Mouse (Mus musculus) hindbrain, postnatal 0 days (tissue): ENCODE results near the gene Mthfd2. TPM values are rescaled to one million over a fixed set of nuclear protein-coding genes. Genes with fewer than 3 reads are reported as not detected.
A peak's percentile ranks its signal among the peaks of the same experiment; 100 is the strongest.

Experiments used
- ATAC-seq: fragments of 200-750 bp; cut with Nextera tagmentation; 2 replicates; pipeline ENCODE4 v1.8.0; 2017; ENCODE audit warnings: mild to moderate bottlenecking, moderate TSS enrichment, moderate library complexity
- DNase-seq: peaks from one replicate; pipeline ENCODE4 v3.0.0-alpha.2; 2015; ENCODE audit warnings: low spot score
- H3K27ac ChIP-seq: fragments of 300-500 bp; sonication (generic); 2 replicates; pipeline ENCODE4 v1.5.1; 2014; ENCODE audit warnings: mild to moderate bottlenecking
- H3K27me3 ChIP-seq: fragments of 300-500 bp; sonication (generic); 2 replicates; pipeline ENCODE4 v1.6.1; 2014; ENCODE audit warnings: low read length, mixed read lengths; ENCODE audit not compliant: insufficient read depth
- H3K36me3 ChIP-seq: fragments of 300-500 bp; sonication (generic); 2 replicates; pipeline ENCODE4 v1.6.1; 2014; ENCODE audit warnings: low read length, mixed read lengths; ENCODE audit not compliant: insufficient read depth
- H3K4me1 ChIP-seq: fragments of 300-500 bp; sonication (generic); 2 replicates; pipeline ENCODE4 v1.6.1; 2014; ENCODE audit warnings: antibody characterized with exemption, low read length, mixed read lengths; ENCODE audit not compliant: insufficient read depth
- H3K4me2 ChIP-seq: fragments of 300-500 bp; sonication (generic); 2 replicates; pipeline ENCODE4 v1.6.1; 2014; ENCODE audit warnings: low read depth, mild to moderate bottlenecking, low read length, moderate library complexity, mixed read lengths
- H3K4me3 ChIP-seq: fragments of 300-500 bp; sonication (generic); 2 replicates; pipeline ENCODE4 v1.5.1; 2014; ENCODE audit warnings: low read length
- H3K9ac ChIP-seq: fragments of 300-500 bp; sonication (generic); replicated peaks from 2 replicates; pipeline ENCODE4 v1.6.1; 2014; ENCODE audit warnings: mild to moderate bottlenecking, low read length, moderate library complexity, mixed read lengths
- H3K9me3 ChIP-seq: fragments of 300-500 bp; sonication (generic); 2 replicates; pipeline ENCODE4 v1.6.1; 2016; ENCODE audit warnings: low read length, mixed read lengths
- CTCF ChIP-seq: IDR thresholded peaks from 2 replicates; pipeline ENCODE4 v1.5.1; 2016; ENCODE audit warnings: antibody characterized with exemption, control low read depth, low read depth
- WGBS: fragments of 180-500 bp; shearing (Covaris S2); extraction: QIAGEN DNeasy Blood & Tissue Kit; methylation state at CpG from one replicate; pipeline ENCODE4 v1.1.7; 2014; 5-methylcytosine and 5-hydroxymethylcytosine counted together
- polyA plus RNA-seq: library from polyadenylated mRNA; unstranded; fragments of >200 nt; fragmentation: Nextera tagmentation; extraction: Ambion mirVana; gene quantifications from 2 replicates; pipeline ENCODE4 v1.2.1, GENCODE M21; 2015
- total RNA-seq: library from RNA; depleted of rRNA; stranded (reverse); fragments of >200 nt; gene quantifications from 2 replicates; pipeline ENCODE4 v1.2.3, GENCODE M21; 2014

Mthfd2 gene
- total and polyA plus RNA-seq, 2 experiments from 2014 or later = 21.1 to 24.2 TPM

- DNase-seq (peak; percentile 97), ATAC-seq (peak; percentile 99)
- H3K9me3 ChIP-seq = no peaks in the 10 kb centered on the region
- peak overlapping the region; percentile 82 for H3K4me2 ChIP-seq
- 0% methylated on average over 39 of the region's 52 CpGs for WGBS
- peak overlapping the region; percentile 78 for H3K9ac ChIP-seq
- TF ChIP-seq CTCF = peak; percentile 87
- H3K36me3 ChIP-seq = no peaks in the 10 kb centered on the region
- H3K4me3 ChIP-seq = peak overlapping the region; percentile 89
- peak overlapping the region; percentile 80 for H3K27ac ChIP-seq
- peaks cover 3% of the 10 kb centered on the region; the same call in 1 of the 2 replicates for H3K4me1 ChIP-seq
- no peaks in the 10 kb centered on the region for H3K27me3 ChIP-seq
These were observed 8.5 kb downstream of the Mthfd2 start for GRCm38 (mm10) chr6:83317108-83317741.

DNA sequence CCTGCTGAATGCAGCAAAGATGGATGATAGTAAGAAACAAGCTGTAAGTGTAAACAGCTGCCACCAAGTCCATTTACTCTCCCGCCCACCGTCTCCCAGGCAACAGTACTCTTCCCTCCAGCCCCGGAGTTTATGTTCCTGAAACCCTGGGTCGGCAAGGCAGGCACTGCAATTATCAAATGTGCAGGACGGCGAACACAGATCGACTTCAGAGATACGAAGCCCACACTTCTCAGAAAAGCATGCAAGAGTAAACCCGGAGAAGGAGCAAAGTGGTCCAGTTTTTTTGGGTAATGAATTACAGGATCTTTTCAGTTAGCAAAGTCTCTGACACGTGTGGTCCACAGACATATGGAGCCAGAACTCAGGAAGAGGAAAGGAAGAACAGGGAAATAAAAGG lies 9.7 kb downstream of the Mthfd2 start:
- Histone ChIP-seq H3K27me3 (no peaks in the 10 kb centered on the region), H3K9me3 (no peaks in the 10 kb centered on the region), H3K36me3 (no peaks in the 10 kb centered on the region; the same call in 1 of the 2 replicates), H3K9ac (0 out of 2 replicates have a peak overlapping the region, but pooled peaks have one; percentile 10), H3K4me1 (peaks cover 3% of the 10 kb centered on the region; the same call in 1 of the 2 replicates), H3K4me3 (peak overlapping the region; percentile 89), H3K27ac (no peak overlapping the region), H3K4me2 (peak overlapping the region; percentile 82)
- TF ChIP-seq CTCF = no peak
- WGBS = 2% methylated on average over 10 of the region's 10 CpGs
- ATAC-seq (no peak), DNase-seq (peak; percentile 54)

GRCm38 (mm10) chr6:83315293-83315692 lies 10.4 kb downstream of the Mthfd2 start:
- Histone ChIP-seq H3K4me3 (no peak overlapping the region), H3K4me1 (peaks cover 3% of the 10 kb centered on the region; the same call in 1 of the 2 replicates), H3K27ac (no peak overlapping the region), H3K9me3 (no peaks in the 10 kb centered on the region), H3K27me3 (no peaks in the 10 kb centered on the region), H3K9ac (no peak overlapping the region), H3K36me3 (peaks cover 2% of the 10 kb centered on the region; the same call in 1 of the 2 replicates), H3K4me2 (peak overlapping the region; percentile 82; the same call in 1 of the 2 replicates)
- no peak for DNase-seq
- ATAC-seq = no peak
- TF ChIP-seq CTCF = no peak

GRCm38 (mm10) chr6:83312514-83312913 lies 13.2 kb downstream of the Mthfd2 start:
- Histone ChIP-seq H3K4me1 (peaks cover 3% of the 10 kb centered on the region; the same call in 1 of the 2 replicates), H3K4me2 (no peak overlapping the region), H3K9me3 (no peaks in the 10 kb centered on the region), H3K36me3 (peaks cover 8% of the 10 kb centered on the region; the same call in 1 of the 2 replicates), H3K27me3 (no peaks in the 10 kb centered on the region), H3K27ac (no peak overlapping the region), H3K9ac (no peak overlapping the region), H3K4me3 (no peak overlapping the region)
- ATAC-seq = no peak
- DNase-seq = no peak
- WGBS = 84% methylated on average over 8 of the region's 8 CpGs
- TF ChIP-seq CTCF = no peak

GRCm38 (mm10) chr6:83312021-83312420 lies 13.7 kb downstream of the Mthfd2 start:
- Histone ChIP-seq H3K4me1 (peaks cover 3% of the 10 kb centered on the region; the same call in 1 of the 2 replicates), H3K4me2 (no peak overlapping the region), H3K4me3 (no peak overlapping the region), H3K27ac (no peak overlapping the region), H3K9me3 (no peaks in the 10 kb centered on the region), H3K36me3 (peaks cover 9% of the 10 kb centered on the region; the same call in 1 of the 2 replicates), H3K9ac (no peak overlapping the region), H3K27me3 (no peaks in the 10 kb centered on the region)
- 95% methylated on average over 7 of the region's 7 CpGs for WGBS
- DNase-seq (no peak), ATAC-seq (no peak)
- TF ChIP-seq CTCF = no peak

GRCm38 (mm10) chr6:83311206-83311605 lies 14.5 kb downstream of the Mthfd2 start:
- H3K9ac ChIP-seq = no peak overlapping the region
- no peaks in the 10 kb centered on the region for H3K9me3 ChIP-seq
- no peak for TF ChIP-seq CTCF
- no peaks in the 10 kb centered on the region for H3K27me3 ChIP-seq
- ATAC-seq (no peak), DNase-seq (no peak)
- no peak overlapping the region for H3K4me2 ChIP-seq
- WGBS = 94% methylated on average over 11 of the region's 11 CpGs
- H3K27ac ChIP-seq = no peak overlapping the region
- H3K4me3 ChIP-seq = no peak overlapping the region
- no peaks in the 10 kb centered on the region for H3K4me1 ChIP-seq
- peaks cover 12% of the 10 kb centered on the region; the same call in 1 of the 2 replicates for H3K36me3 ChIP-seq

DNA sequence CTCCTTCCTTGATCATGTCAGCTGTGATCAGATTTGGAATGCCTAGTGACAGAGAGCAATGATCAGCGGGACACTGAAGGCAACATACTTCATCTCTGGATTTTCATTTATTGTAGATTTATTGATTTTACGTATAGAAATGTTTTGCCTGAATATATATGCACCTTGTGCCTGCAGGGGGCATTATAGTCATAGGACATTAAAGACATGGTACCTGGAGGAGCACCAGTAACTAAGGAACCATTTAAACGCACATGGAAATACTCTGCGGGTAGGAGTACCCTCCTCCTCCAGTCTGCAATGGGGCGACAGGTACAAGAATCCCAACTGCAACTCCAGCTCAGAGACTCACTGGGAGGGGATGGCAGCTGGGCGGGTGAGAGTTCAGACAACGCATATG lies 16.7 kb downstream of the Mthfd2 start:
- WGBS = 93% methylated on average over 7 of the region's 7 CpGs
- ATAC-seq = no peak

More for the DNA sequence above, 16.7 kb downstream of the Mthfd2 start:
- Histone ChIP-seq H3K4me2 (no peak overlapping the region), H3K4me3 (no peak overlapping the region), H3K9ac (no peak overlapping the region), H3K27me3 (no peaks in the 10 kb centered on the region), H3K9me3 (no peaks in the 10 kb centered on the region), H3K4me1 (no peaks in the 10 kb centered on the region), H3K27ac (no peak overlapping the region), H3K36me3 (peaks cover 25% of the 10 kb centered on the region; the same call in 1 of the 2 replicates)
- TF ChIP-seq CTCF = no peak
- DNase-seq = no peak
